Comparison of ENCODE assay signal across 8 mouse cellular contexts in genomic region chr11:55077331-55078231, GRCm38 (mm10). TPM values are rescaled to one million over a fixed set of nuclear protein-coding genes. Genes with fewer than 3 reads are reported as not detected.
DNase-seq lines count a peak whose midpoint lies in the region; ATAC-seq and TF ChIP-seq lines count a peak whose summit lies in the region.

Gene Ccdc69 (minus strand): TSS chr11:55078131.

- peak; percentile 74 for ATAC-seq in lung, embryonic 16.5 days (ENCODE audit: low read depth)
- peak; percentile 55 for ATAC-seq in neutrophil, adult 5-6 weeks (ENCODE audit: extremely low read depth, insufficient number of reproducible peaks, low FRiP score, poor library complexity, severe bottlenecking)

- no peaks in the 10 kb centered on the region for H3K9me3 ChIP-seq in embryonic facial prominence, embryonic 10.5 days
- H3K9me3 ChIP-seq in lung, embryonic 16.5 days (ENCODE audit: control insufficient read depth, low read length): no peaks in the 10 kb centered on the region; the same call in 1 of the 2 replicates

- DNase-seq in 3134 (ENCODE audit: extremely low read depth, insufficient read length, low spot score): peak; percentile 55
- peak; percentile 81 to 93 for DNase-seq in adrenal gland, adult (ENCODE audit: inconsistent age in 2 of 2, low spot score in 1 of 2)
- DNase-seq in embryonic facial prominence, embryonic 10.5 days (ENCODE audit: low spot score): peak; percentile 68
- DNase-seq in heart, adult 9 months (ENCODE audit: low spot score in 2 of 2): peak; percentile 75 to 81
- peak; percentile 50 to 56 for DNase-seq in kidney, adult 8-10 months
- peak; percentile 73 for DNase-seq in thymus, adult 2 months

- whole genome bisulfite sequencing in embryonic facial prominence, embryonic 10.5 days: under 1% methylated on average over 50 of the region's 50 CpGs
- WGBS in lung, embryonic 16.5 days: under 1% methylated on average over 41 of the region's 50 CpGs
- under 1% methylated on average over 49 of the region's 50 CpGs for WGBS in thymus, adult 2 months

- H3K9ac ChIP-seq in lung, embryonic 16.5 days (ENCODE audit: low read length): peak within 1 kb of the TSS; percentile 66

- peak within 1 kb of the TSS; percentile 64 for H3K4me3 ChIP-seq in embryonic facial prominence, embryonic 10.5 days
- peak within 1 kb of the TSS; percentile 52 for H3K4me3 ChIP-seq in lung, embryonic 16.5 days (ENCODE audit: low read length)
- H3K4me3 ChIP-seq in thymus, adult 2 months (ENCODE audit: control insufficient read depth, insufficient read depth, low read length): peak within 1 kb of the TSS; percentile 89

- H3K27ac ChIP-seq in embryonic facial prominence, embryonic 10.5 days (replicated peaks): peak within 1 kb of the TSS; percentile 62
- no peak within 1 kb of the TSS for H3K27ac ChIP-seq in lung, embryonic 16.5 days (ENCODE audit: low read length)
- peak within 1 kb of the TSS; percentile 66 for H3K27ac ChIP-seq in thymus, adult 2 months (ENCODE audit: control insufficient read depth, insufficient read depth, low read length)

- no peak for TF ChIP-seq CTCF in thymus, adult 2 months (IDR thresholded peaks at IDR 0.05; ENCODE audit: borderline replicate concordance, control insufficient read depth, extremely low read depth, insufficient read depth, low read length, poor library complexity)

- peaks cover 26% of the 10 kb centered on the region for H3K4me1 ChIP-seq in embryonic facial prominence, embryonic 10.5 days
- H3K4me1 ChIP-seq in lung, embryonic 16.5 days (replicated peaks; ENCODE audit: control insufficient read depth, insufficient read depth, low read length): peaks cover 20% of the 10 kb centered on the region
- peaks cover 29% of the 10 kb centered on the region for H3K4me1 ChIP-seq in thymus, adult 2 months (replicated peaks; ENCODE audit: control insufficient read depth, insufficient read depth, low read length)

- no peaks in the 10 kb centered on the region for H3K36me3 ChIP-seq in embryonic facial prominence, embryonic 10.5 days (replicated peaks)
- H3K36me3 ChIP-seq in lung, embryonic 16.5 days (ENCODE audit: control insufficient read depth, insufficient read depth, low read length): no peaks in the 10 kb centered on the region
- H3K36me3 ChIP-seq in thymus, adult 2 months (ENCODE audit: control insufficient read depth, insufficient read depth, low read length): no peaks in the 10 kb centered on the region

- peaks cover 44% of the 10 kb centered on the region for H3K27me3 ChIP-seq in embryonic facial prominence, embryonic 10.5 days (replicated peaks; ENCODE audit: low read depth, poor library complexity, severe bottlenecking)
- H3K27me3 ChIP-seq in lung, embryonic 16.5 days (ENCODE audit: control insufficient read depth, insufficient read depth, low read depth, low read length): no peaks in the 10 kb centered on the region
- H3K27me3 ChIP-seq in thymus, adult 2 months (ENCODE audit: control insufficient read depth, insufficient read depth, low read length): no peaks in the 10 kb centered on the region

- peak; percentile 90 for TF ChIP-seq POLR2A in thymus, adult 2 months (IDR thresholded peaks at IDR 0.05; ENCODE audit: control insufficient read depth, extremely low read depth, insufficient read depth, low read length, poor library complexity)

- H3K4me2 ChIP-seq in lung, embryonic 16.5 days (ENCODE audit: low read depth, low read length): peak within 1 kb of the TSS; percentile 85

RNA-seq across cellular contexts. Expression of gene Ccdc69, which starts in this region (rescaled TPM):
- polyA plus RNA-seq in embryonic facial prominence, embryonic 10.5 days (2016; fragmentation: Nextera tagmentation; extraction: Ambion mirVana): 0.47 and 0.49 TPM in 2 replicates
- 3.5 and 3.8 TPM in 2 replicates for polyA plus RNA-seq in lung, embryonic 16.5 days (2015; fragmentation: Nextera tagmentation; extraction: Ambion mirVana)
- 30.4 and 33.2 TPM in 2 replicates for total RNA-seq in neutrophil, adult 5-6 weeks (2017)
- 13.9 and 16.5 TPM in 2 replicates for polyA plus RNA-seq in thymus, adult 2 months (2012; rRNA removed)

Comparison
In these comparisons a context has a peak if more than half of its experiments do, and no peak if none do; other contexts are left out.
1. Peak in DNase-seq, H3K4me3 ChIP-seq and H3K27ac ChIP-seq in embryonic facial prominence, embryonic 10.5 days; RNA of the gene not detected or under 1 TPM.